Mouse (Mus musculus) olfactory bulb, adult 2 months (tissue): ENCODE data around the gene Tmem132b.

Experiments used
- CTCF ChIP-seq: fragments of 200-500 bp; IDR thresholded peaks from 2 replicates; pipeline ENCODE4 v1.5.1; 2012; ENCODE audit warnings: low read depth, mild to moderate bottlenecking, low read length, moderate library complexity; ENCODE audit not compliant: insufficient read depth
- POLR2A ChIP-seq: fragments of 200-500 bp; IDR thresholded peaks from 2 replicates; pipeline ENCODE4 v1.6.1; 2012; ENCODE audit warnings: mild to moderate bottlenecking, low read depth, low read length, moderate library complexity; ENCODE audit not compliant: insufficient read depth

DNA sequence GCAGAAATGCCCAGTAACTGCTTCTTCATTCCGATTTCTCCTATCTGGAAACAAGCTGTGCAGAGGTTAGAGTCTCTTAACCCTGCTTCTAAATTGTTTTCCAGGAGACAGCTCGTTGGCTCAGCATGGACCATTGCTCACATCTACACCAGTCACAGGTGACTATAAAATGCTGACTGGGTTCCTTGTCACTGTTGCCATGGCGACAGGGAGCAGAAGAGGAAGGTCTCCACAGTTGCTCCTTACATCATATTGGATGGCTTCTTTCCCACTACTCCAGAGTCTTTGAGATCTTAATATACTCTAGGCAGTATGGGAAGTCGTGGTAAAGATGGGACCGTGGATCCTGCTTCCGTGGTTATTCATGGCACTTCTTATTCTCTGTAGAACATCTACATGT is 211.9 kb downstream of the Tmem132b start:
- TF ChIP-seq POLR2A (no peak), CTCF (no peak)
